In the genomic region with DNA sequence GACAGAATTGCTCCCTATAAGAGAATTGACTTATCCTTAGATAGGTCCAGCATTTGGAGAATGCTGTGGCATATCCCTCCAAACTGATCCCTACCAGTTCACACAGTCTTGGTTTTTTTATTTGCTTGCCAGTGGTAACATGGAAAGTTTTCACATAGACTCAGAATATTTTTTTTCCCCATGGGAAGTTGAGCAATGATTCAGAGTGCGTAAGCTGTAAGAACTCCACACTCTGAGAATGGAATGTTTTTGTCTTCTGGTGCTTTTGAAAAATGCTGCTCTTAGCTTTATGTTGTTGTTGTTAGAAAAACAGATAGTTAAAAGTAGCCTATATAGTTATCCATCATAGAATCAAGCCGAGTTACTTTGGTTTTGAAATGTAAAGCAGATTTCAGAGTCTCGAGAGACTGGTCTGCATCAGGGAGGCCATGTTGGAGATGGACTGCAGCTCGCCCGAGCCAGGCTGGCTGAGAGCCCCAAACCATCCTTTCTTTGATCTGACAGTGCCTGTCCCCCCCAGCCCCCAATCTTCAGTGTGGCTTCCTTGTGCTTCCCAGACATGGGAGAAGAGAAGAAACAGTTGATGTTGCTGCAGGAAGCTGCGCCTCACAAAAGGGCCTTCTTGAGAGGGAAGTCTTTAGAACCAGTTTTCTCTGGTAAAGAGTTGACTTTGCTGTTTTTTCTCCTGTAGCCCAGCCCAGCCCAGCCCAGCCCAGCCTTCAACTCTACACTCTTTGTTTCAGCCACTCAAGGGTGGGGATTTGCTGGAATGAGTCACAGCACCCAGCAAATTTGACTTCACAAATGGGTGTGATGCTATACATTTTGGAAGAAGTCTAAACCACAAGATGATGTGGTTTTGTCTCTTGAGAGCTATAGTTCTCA, we compare ENCODE assay signal across 15 mouse cellular contexts. TPM values are rescaled to one million over a fixed set of nuclear protein-coding genes. Genes with fewer than 3 reads are reported as not detected.
DNase-seq lines count a peak whose midpoint lies in the region; ATAC-seq and TF ChIP-seq lines count a peak whose summit lies in the region.
"Had no signal": no experiment of that assay in that cellular context is flagged by ENCODE, and none has a peak within 500 bp of the region (broad histone marks: within the 10 kb centered on the region; RNA-seq: fewer than 3 reads in every experiment).

No protein-coding gene starts in this region.

- H3K27me3 ChIP-seq in limb, embryonic 14.5 days (ENCODE audit: control insufficient read depth, insufficient read depth, low read length) = no peaks in the 10 kb centered on the region
- no peaks in the 10 kb centered on the region for H3K27me3 ChIP-seq in limb, embryonic 10.5 days (ENCODE audit: low read depth, poor library complexity, severe bottlenecking)
- H3K27me3 ChIP-seq in MEL (ENCODE audit: control insufficient read depth in 1 of 2, insufficient read depth in 2 of 2, low read length in 2 of 2) = no peaks in the 10 kb centered on the region
- H3K27me3 ChIP-seq: midbrain, embryonic 15.5 days had no signal

- H3K27ac ChIP-seq in gastrocnemius, adult 2 months = peak overlapping the region; percentile 77
- H3K27ac ChIP-seq in limb, embryonic 14.5 days (replicated peaks; ENCODE audit: low read depth, low read length) = no peak overlapping the region
- H3K27ac ChIP-seq in limb, embryonic 10.5 days = no peak overlapping the region
- H3K27ac ChIP-seq in MEL (ENCODE audit: control insufficient read depth, low read depth, low read length) = no peak overlapping the region
- H3K27ac ChIP-seq: midbrain, embryonic 15.5 days had no signal

- H3K4me3 ChIP-seq in gastrocnemius, adult 2 months = no peak overlapping the region
- no peak overlapping the region for H3K4me3 ChIP-seq in limb, embryonic 14.5 days (replicated peaks; ENCODE audit: low read length)
- H3K4me3 ChIP-seq in limb, embryonic 10.5 days = no peak overlapping the region
- no peak overlapping the region for H3K4me3 ChIP-seq in MEL (ENCODE audit: control insufficient read depth in 1 of 2, insufficient read depth in 1 of 2, low read depth in 2 of 2, low read length in 2 of 2)
- H3K4me3 ChIP-seq: midbrain, embryonic 15.5 days had no signal

- no peaks in the 10 kb centered on the region for H3K79me2 ChIP-seq in MEL (ENCODE audit: control insufficient read depth, insufficient read depth, low read length, poor library complexity)

- TF ChIP-seq CTCF in gastrocnemius, adult 2 months (IDR thresholded peaks at IDR 0.05) = no peak
- TF ChIP-seq CTCF in MEL (IDR thresholded peaks at IDR 0.05 in 2 of 3, conservative IDR thresholded peaks at IDR 0.05 in 1 of 3; ENCODE audit: control insufficient read depth in 1 of 3, insufficient read depth in 1 of 3, low read depth in 2 of 3, low read length in 3 of 3, poor library complexity in 1 of 3, severe bottlenecking in 1 of 3) = no peak

- DNase-seq in gastrocnemius, adult 2 months = no peak
- DNase-seq in gastrocnemius, postnatal 10 days = no peak
- peak; percentile 36 for DNase-seq in limb, embryonic 14.5 days (ENCODE audit: low spot score)
- no peak for DNase-seq in limb, embryonic 10.5 days (ENCODE audit: low spot score)
- DNase-seq in MEL (ENCODE audit: low read depth, low spot score) = peak; percentile 43
- no peak for DNase-seq in retina, embryonic 14.5 days (ENCODE audit: low spot score)
- DNase-seq: adrenal gland, postnatal 25 days; kidney, postnatal 25 days; liver; spleen, adult 18-20 months had no signal

- 77% methylated on average over 6 of the region's 6 CpGs for WGBS in limb, embryonic 14.5 days
- WGBS in limb, embryonic 10.5 days = 80% methylated on average over 6 of the region's 6 CpGs

- TF ChIP-seq POLR2A in limb, embryonic 14.5 days (IDR thresholded peaks at IDR 0.05; ENCODE audit: borderline replicate concordance, extremely low read depth, insufficient read depth, insufficient read length) = no peak
- TF ChIP-seq POLR2A in MEL (IDR thresholded peaks at IDR 0.05; ENCODE audit: control insufficient read depth in 1 of 2, insufficient read depth in 1 of 2, low read depth in 1 of 2, low read length in 2 of 2, poor library complexity in 1 of 2) = no peak

- intact Hi-C loops in gastrocnemius, adult 2 months (cut with DNase I) = loop anchor here (5.0 kb wide), 1 partner anchor 51 kb away; a partner anchor contains a TSS

- H3K9ac ChIP-seq in limb, embryonic 14.5 days (ENCODE audit: low read depth, low read length, severe bottlenecking) = no peak overlapping the region
- H3K9ac ChIP-seq in MEL (ENCODE audit: control insufficient read depth, low read depth, low read length, poor library complexity, severe bottlenecking) = no peak overlapping the region
- H3K9ac ChIP-seq: forebrain, postnatal 0 days; midbrain, embryonic 15.5 days had no signal

- H3K4me2 ChIP-seq in limb, embryonic 14.5 days (replicated peaks; ENCODE audit: low read depth, low read length, severe bottlenecking) = no peak overlapping the region
- H3K4me2 ChIP-seq: midbrain, embryonic 15.5 days had no signal

- peaks cover 39% of the 10 kb centered on the region for H3K36me3 ChIP-seq in limb, embryonic 14.5 days (ENCODE audit: control insufficient read depth, insufficient read depth, low read length)
- H3K36me3 ChIP-seq in limb, embryonic 10.5 days = peaks cover 51% of the 10 kb centered on the region
- peaks cover 10 to 18% of the 10 kb centered on the region in 2 experiments; a peak in 3 of 4 replicates for H3K36me3 ChIP-seq in MEL (ENCODE audit: control insufficient read depth in 1 of 2, insufficient read depth in 2 of 2, low read length in 2 of 2)

- no peaks in the 10 kb centered on the region for H3K9me3 ChIP-seq in limb, embryonic 14.5 days (ENCODE audit: control insufficient read depth, low read length)
- no peaks in the 10 kb centered on the region for H3K9me3 ChIP-seq in limb, embryonic 10.5 days (replicated peaks)
- H3K9me3 ChIP-seq in MEL (replicated peaks; ENCODE audit: insufficient read depth, low read length) = no peaks in the 10 kb centered on the region
- H3K9me3 ChIP-seq: midbrain, embryonic 15.5 days had no signal

- no peak for TF ChIP-seq RAD21 in MEL (IDR thresholded peaks at IDR 0.05; ENCODE audit: low read depth, low read length)

- peaks cover 9% of the 10 kb centered on the region; the same call in 1 of the 2 replicates for H3K4me1 ChIP-seq in limb, embryonic 14.5 days (ENCODE audit: control insufficient read depth, insufficient read depth, low read length)
- H3K4me1 ChIP-seq in limb, embryonic 10.5 days = no peaks in the 10 kb centered on the region
- H3K4me1 ChIP-seq in MEL (ENCODE audit: control insufficient read depth in 1 of 2, insufficient read depth in 2 of 2, low read length in 2 of 2) = peaks cover 0 to 15% of the 10 kb centered on the region in 2 experiments; a peak in 2 of 4 replicates
- H3K4me1 ChIP-seq: midbrain, embryonic 15.5 days had no signal

- TF ChIP-seq EP300 in MEL (IDR thresholded peaks at IDR 0.05; ENCODE audit: low read depth in 1 of 2, low read length in 2 of 2) = no peak

- ATAC-seq in limb, embryonic 14.5 days (ENCODE audit: low FRiP score, low read depth) = no peak
- ATAC-seq in megakaryocyte, adult 5-6 weeks (ENCODE audit: poor library complexity, severe bottlenecking) = peak; percentile 72
- ATAC-seq in cerebellum, adult (ENCODE audit: insufficient number of reproducible peaks, low FRiP score, low TSS enrichment) = no peak

TF ChIP-seq in MEL, 35 proteins besides CTCF, POLR2A, EP300 and RAD21 (continues in another document):
- no peak for TF ChIP-seq GABPA (IDR thresholded peaks at IDR 0.05; ENCODE audit: low read depth, low read length)
- no peak for TF ChIP-seq NRF1 (IDR thresholded peaks at IDR 0.05; ENCODE audit: insufficient read depth, low read depth, low read length, poor library complexity, severe bottlenecking)
- TF ChIP-seq ETS1 (IDR thresholded peaks at IDR 0.05; ENCODE audit: low read depth, low read length) = no peak
- no peak for TF ChIP-seq UBTF (IDR thresholded peaks at IDR 0.05; ENCODE audit: borderline replicate concordance, insufficient read depth, low read depth, low read length)
- TF ChIP-seq GATA1 (IDR thresholded peaks at IDR 0.05; ENCODE audit: low read depth, low read length) = no peak
- TF ChIP-seq NELFE (IDR thresholded peaks at IDR 0.05; ENCODE audit: low read depth, low read length) = no peak

RNA-seq across cellular contexts. Expression of a gene that starts 22.2 kb away (rescaled TPM):
- total RNA-seq in gastrocnemius, adult 2 months (2021) = 100 to 1,000 TPM in 1 of 2 experiments, 10 to 100 TPM in 1; 98.9 to 117 TPM
- total RNA-seq in gastrocnemius, postnatal 10 days (2021) = 100 to 1,000 TPM; 246 to 270 TPM
- 194 and 204 TPM in 2 replicates for polyA plus RNA-seq in limb, embryonic 14.5 days (2012; rRNA removed)
- polyA plus RNA-seq in limb, embryonic 14.5 days (2014; fragmentation: Nextera tagmentation; extraction: Ambion mirVana) = 359 and 369 TPM in 2 replicates
- 290 and 338 TPM in 2 replicates for polyA plus RNA-seq in limb, embryonic 10.5 days (2016; fragmentation: Nextera tagmentation; extraction: Ambion mirVana)
- 69.6 and 70.2 TPM in 2 replicates for total RNA-seq in MEL (2012; rRNA removed)
- 100 to 1,000 TPM in 1 of 2 experiments, not detected in 1; 152 TPM for polyA plus RNA-seq in MEL (2012; ENCODE audit: insufficient read depth in 1 of 2, insufficient read length in 2 of 2, low read depth in 1 of 2, low replicate concordance in 2 of 2, missing spikeins in 1 of 2)
- total RNA-seq in megakaryocyte, adult 5-6 weeks (2015) = 96.1 and 98.1 TPM in 2 replicates
- total RNA-seq in megakaryocyte, adult 5-6 weeks (2017) = 62.7 and 77.9 TPM in 2 replicates

RNA-seq across cellular contexts. Expression of a gene that starts 50.7 kb away (rescaled TPM):
- total RNA-seq in gastrocnemius, adult 2 months (2021) = 1 to 10 TPM; 1.2 to 2.7 TPM
- total RNA-seq in gastrocnemius, postnatal 10 days (2021) = 1 to 10 TPM; 4.6 to 7.5 TPM
- 9.4 and 12.4 TPM in 2 replicates for polyA plus RNA-seq in limb, embryonic 14.5 days (2012; rRNA removed)
- polyA plus RNA-seq in limb, embryonic 14.5 days (2014; fragmentation: Nextera tagmentation; extraction: Ambion mirVana) = 6.4 and 6.9 TPM in 2 replicates
- polyA plus RNA-seq in limb, embryonic 10.5 days (2016; fragmentation: Nextera tagmentation; extraction: Ambion mirVana) = 0.13 and 0.25 TPM in 2 replicates
- total RNA-seq in MEL (2012; rRNA removed) = not detected in 2 replicates
- polyA plus RNA-seq in MEL (2012; ENCODE audit: insufficient read depth in 1 of 2, insufficient read length in 2 of 2, low read depth in 1 of 2, low replicate concordance in 2 of 2, missing spikeins in 1 of 2) = not detected
- total RNA-seq in megakaryocyte, adult 5-6 weeks (2015) = not detected in 2 replicates
- total RNA-seq in megakaryocyte, adult 5-6 weeks (2017) = 0.04 and 0.33 TPM in 2 replicates
- total RNA-seq: common myeloid progenitor, adult 5-6 weeks had no signal

RNA-seq across cellular contexts. Expression of a gene that starts 59.6 kb away (rescaled TPM):
- 10 to 100 TPM; 53.0 to 60.8 TPM for total RNA-seq in gastrocnemius, adult 2 months (2021)
- total RNA-seq in gastrocnemius, postnatal 10 days (2021) = 10 to 100 TPM; 64.0 to 72.0 TPM
- 37.5 and 38.1 TPM in 2 replicates for polyA plus RNA-seq in limb, embryonic 14.5 days (2012; rRNA removed)
- 36.9 and 37.9 TPM in 2 replicates for polyA plus RNA-seq in limb, embryonic 14.5 days (2014; fragmentation: Nextera tagmentation; extraction: Ambion mirVana)
- 33.3 and 42.3 TPM in 2 replicates for polyA plus RNA-seq in limb, embryonic 10.5 days (2016; fragmentation: Nextera tagmentation; extraction: Ambion mirVana)
- 2.5 and 2.6 TPM in 2 replicates for total RNA-seq in MEL (2012; rRNA removed)
- polyA plus RNA-seq in MEL (2012; ENCODE audit: insufficient read depth in 1 of 2, insufficient read length in 2 of 2, low read depth in 1 of 2, low replicate concordance in 2 of 2, missing spikeins in 1 of 2) = 1 to 10 TPM in 1 of 2 experiments, not detected in 1; 8.2 TPM
- total RNA-seq in megakaryocyte, adult 5-6 weeks (2015) = 13.8 and 14.2 TPM in 2 replicates
- total RNA-seq in megakaryocyte, adult 5-6 weeks (2017) = 7.6 and 10.0 TPM in 2 replicates

Comparison
In these comparisons a context has a peak if more than half of its experiments do, and no peak if none do; other contexts are left out.
1. DNase-seq: peak in limb, embryonic 14.5 days (single experiment) and MEL (single experiment); none in gastrocnemius, adult 2 months (single experiment), gastrocnemius, postnatal 10 days (single experiment), limb, embryonic 10.5 days (single experiment) and retina, embryonic 14.5 days (single experiment).